Mouse (Mus musculus) MEL (cell line): ENCODE measurements at regions not wholly inside any gene's neighbourhood (a gene's known extent, or its start where the extent isn't known, plus 50 kb on each side); places are given as distances from the start of the nearest gene placed in this dataset.

ENCODE experiments used
- DNase-seq: peaks from one replicate; pipeline ENCODE4 v3.0.0; 2011; ENCODE audit warnings: low read depth, low spot score
- H3K27ac ChIP-seq: 2 replicates; pipeline ENCODE4 v1.5.1; 2012; ENCODE audit warnings: low read depth, mild to moderate bottlenecking, control low read depth, low read length, moderate library complexity; ENCODE audit not compliant: control insufficient read depth
- H3K27me3 ChIP-seq, 2 experiments: fragments of 150-350 bp in 1 of 2; sonication (generic) in 1 of 2; 2 replicates each; pipeline ENCODE4 v1.6.1; 2012; ENCODE audit warnings: low read length in 2 of 2, mild to moderate bottlenecking in 2 of 2, improper control_type of control experiment in 1 of 2, moderate library complexity in 1 of 2; ENCODE audit not compliant: insufficient read depth in 2 of 2, control insufficient read depth in 1 of 2
- H3K36me3 ChIP-seq, 2 experiments: 2 replicates each; pipeline ENCODE4 v1.6.1; 2012 to 2014; ENCODE audit warnings: low read length in 2 of 2, improper control_type of control experiment in 1 of 2, inconsistent platforms in 1 of 2, mild to moderate bottlenecking in 1 of 2; ENCODE audit not compliant: insufficient read depth in 2 of 2, control insufficient read depth in 1 of 2
- H3K4me1 ChIP-seq, 2 experiments: fragments of 150-350 bp in 1 of 2; sonication (generic) in 1 of 2; 2 replicates each; pipeline ENCODE4 v1.6.1; 2012; ENCODE audit warnings: low read length in 2 of 2, improper control_type of control experiment in 1 of 2, mild to moderate bottlenecking in 1 of 2; ENCODE audit not compliant: insufficient read depth in 2 of 2, control insufficient read depth in 1 of 2
- H3K4me3 ChIP-seq, 2 experiments: fragments of 150-350 bp in 1 of 2; sonication (generic) in 1 of 2; 2 replicates each; pipeline ENCODE4 v1.5.1; 2012; ENCODE audit warnings: low read depth in 2 of 2, low read length in 2 of 2, mild to moderate bottlenecking in 2 of 2, moderate library complexity in 2 of 2, control low read depth in 1 of 2, improper control_type of control experiment in 1 of 2; ENCODE audit not compliant: control insufficient read depth in 1 of 2, insufficient read depth in 1 of 2
- H3K79me2 ChIP-seq: 2 replicates; pipeline ENCODE4 v1.6.1; 2012; ENCODE audit warnings: mild to moderate bottlenecking, low read length, moderate library complexity; ENCODE audit not compliant: control insufficient read depth, poor library complexity, insufficient read depth
- H3K9ac ChIP-seq: 2 replicates; pipeline ENCODE4 v1.6.1; 2012; ENCODE audit warnings: low read depth, mild to moderate bottlenecking, control low read depth, low read length, moderate library complexity; ENCODE audit not compliant: control insufficient read depth, poor library complexity, severe bottlenecking
- H3K9me3 ChIP-seq: fragments of 150-350 bp; sonication (generic); replicated peaks from 2 replicates; pipeline ENCODE4 v1.6.1; 2012; ENCODE audit warnings: mild to moderate bottlenecking, low read length, improper control_type of control experiment, moderate library complexity; ENCODE audit not compliant: insufficient read depth
- CHD1 ChIP-seq: IDR thresholded peaks from 2 replicates; pipeline ENCODE4 v1.6.1; 2012; ENCODE audit warnings: low read depth, mild to moderate bottlenecking, inconsistent platforms, low read length, improper control_type of control experiment
- CHD2 ChIP-seq: IDR thresholded peaks from 2 replicates; pipeline ENCODE4 v1.6.1; 2011; ENCODE audit warnings: low read length, improper control_type of control experiment
- CTCF ChIP-seq, 3 experiments: IDR thresholded peaks in 2 of 3; conservative IDR thresholded peaks in 1 of 3; 2 replicates each; pipeline ENCODE4 v1.5.1; 2011 to 2012; ENCODE audit warnings: low read length in 3 of 3, low read depth in 2 of 3, mild to moderate bottlenecking in 2 of 3, improper control_type of control experiment in 1 of 3, inconsistent platforms in 1 of 3, mixed read lengths in 1 of 3, moderate library complexity in 1 of 3; ENCODE audit not compliant: control insufficient read depth in 1 of 3, insufficient read depth in 1 of 3, poor library complexity in 1 of 3, severe bottlenecking in 1 of 3
- E2F4 ChIP-seq: IDR thresholded peaks from 2 replicates; pipeline ENCODE4 v1.6.1; 2011; ENCODE audit warnings: low read depth, low read length, improper control_type of control experiment, borderline replicate concordance
- EP300 ChIP-seq, 2 experiments: IDR thresholded peaks; 2 replicates each; pipeline ENCODE4 v1.6.1; 2011; ENCODE audit warnings: improper control_type of control experiment in 2 of 2, low read length in 2 of 2, low read depth in 1 of 2, mild to moderate bottlenecking in 1 of 2
- GATA1 ChIP-seq: IDR thresholded peaks from 2 replicates; pipeline ENCODE4 v1.6.1; 2011; ENCODE audit warnings: low read depth, low read length, improper control_type of control experiment
- JUND ChIP-seq: IDR thresholded peaks from 2 replicates; pipeline ENCODE4 v1.6.1; 2011; ENCODE audit warnings: low read depth, mild to moderate bottlenecking, improper control_type of control experiment, low read length
- KAT2A ChIP-seq: conservative IDR thresholded peaks from 2 replicates; pipeline ENCODE4 v1.6.1; 2012; ENCODE audit warnings: low read depth, low read length, improper control_type of control experiment, inconsistent platforms
- MAFK ChIP-seq: IDR thresholded peaks from 2 replicates; pipeline ENCODE4 v1.6.1; 2011; ENCODE audit warnings: low read depth, mild to moderate bottlenecking, low read length, improper control_type of control experiment, borderline replicate concordance
- MYB ChIP-seq: IDR thresholded peaks from 2 replicates; pipeline ENCODE4 v1.6.1; 2011; ENCODE audit warnings: mild to moderate bottlenecking, low read depth, low read length, improper control_type of control experiment
- NRF1 ChIP-seq: IDR thresholded peaks from 2 replicates; pipeline ENCODE4 v1.6.1; 2014; ENCODE audit warnings: low read depth, mild to moderate bottlenecking, inconsistent platforms, low read length, improper control_type of control experiment, moderate library complexity; ENCODE audit not compliant: poor library complexity, insufficient read depth, severe bottlenecking
- RAD21 ChIP-seq: IDR thresholded peaks from 2 replicates; pipeline ENCODE4 v1.6.1; 2011; ENCODE audit warnings: mild to moderate bottlenecking, low read depth, low read length, improper control_type of control experiment
- SMC3 ChIP-seq: IDR thresholded peaks from 2 replicates; pipeline ENCODE4 v1.6.1; 2011; ENCODE audit warnings: low read depth, low read length, improper control_type of control experiment
- USF1 ChIP-seq: IDR thresholded peaks from 2 replicates; pipeline ENCODE4 v1.6.1; 2014; ENCODE audit warnings: low read depth, mild to moderate bottlenecking, inconsistent platforms, low read length, improper control_type of control experiment, moderate library complexity
- USF2 ChIP-seq, 2 experiments: IDR thresholded peaks; 2 replicates each; pipeline ENCODE4 v1.6.1; 2011 to 2012; ENCODE audit warnings: improper control_type of control experiment in 2 of 2, low read length in 2 of 2, borderline replicate concordance in 1 of 2, inconsistent platforms in 1 of 2, low read depth in 1 of 2, mild to moderate bottlenecking in 1 of 2; ENCODE audit not compliant: insufficient read depth in 1 of 2
- ZC3H11A ChIP-seq: IDR thresholded peaks from 2 replicates; pipeline ENCODE4 v1.6.1; 2012; ENCODE audit warnings: low read depth, mild to moderate bottlenecking, inconsistent platforms, low read length, improper control_type of control experiment
- ZMIZ1 ChIP-seq: IDR thresholded peaks from 2 replicates; pipeline ENCODE4 v1.6.1; 2012; ENCODE audit warnings: low read depth, mild to moderate bottlenecking, inconsistent platforms, low read length, improper control_type of control experiment, moderate library complexity

DNA sequence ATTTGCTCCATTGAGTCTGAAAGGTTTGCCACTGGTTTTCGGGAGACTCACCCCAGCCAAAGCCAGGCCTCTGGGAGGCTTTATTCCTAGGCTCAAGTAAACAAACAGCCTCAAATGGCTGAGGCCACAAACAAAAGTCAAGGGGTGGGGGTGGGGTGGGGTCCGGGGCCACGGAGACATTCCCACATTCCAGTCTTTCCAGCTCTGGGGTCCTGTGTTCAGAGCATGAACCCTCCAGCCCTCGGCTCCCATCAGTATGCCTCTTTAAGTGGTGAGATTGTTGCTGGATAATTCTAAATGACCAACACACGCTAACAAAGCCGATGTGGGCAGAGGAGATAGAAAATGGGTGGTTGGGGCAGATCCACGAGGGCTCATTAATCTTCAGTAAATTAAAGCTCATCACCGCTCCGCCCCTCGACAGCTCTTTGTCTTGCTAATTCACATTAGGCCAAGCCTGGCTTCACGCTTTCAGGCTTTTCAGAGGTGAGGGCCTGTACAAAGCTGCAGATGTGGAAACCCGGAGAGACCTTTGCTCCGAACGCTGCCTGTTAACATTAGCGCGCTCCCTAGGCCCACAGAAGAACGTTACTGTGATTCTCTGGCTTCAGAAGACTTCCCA, 326.2 kb downstream of the Pmp22 start:
- Histone ChIP-seq H3K9me3 (no peaks in the 10 kb centered on the region), H3K36me3 (no peaks in the 10 kb centered on the region), H3K9ac (no peak overlapping the region), H3K27ac (no peak overlapping the region), H3K27me3 (no peaks in the 10 kb centered on the region; a peak in 1 of 4 replicates), H3K79me2 (no peaks in the 10 kb centered on the region), H3K4me3 (no peak overlapping the region), H3K4me1 (no peaks in the 10 kb centered on the region)
- DNase-seq: no peak
- TF ChIP-seq JUND: no peak
- TF ChIP-seq EP300 (IDR thresholded peaks at IDR 0.05; ENCODE audit: low read depth in 1 of 2, low read length in 2 of 2): no peak
- TF ChIP-seq USF2 (IDR thresholded peaks at IDR 0.05; ENCODE audit: borderline replicate concordance in 1 of 2, insufficient read depth in 1 of 2, low read depth in 1 of 2, low read length in 2 of 2): no peak
- no peak for TF ChIP-seq KAT2A
- no peak for TF ChIP-seq SMC3
- TF ChIP-seq MYB: no peak
- TF ChIP-seq GATA1: no peak
- no peak for TF ChIP-seq CTCF (IDR thresholded peaks at IDR 0.05 in 2 of 3, conservative IDR thresholded peaks at IDR 0.05 in 1 of 3; ENCODE audit: control insufficient read depth in 1 of 3, insufficient read depth in 1 of 3, low read depth in 2 of 3, low read length in 3 of 3, poor library complexity in 1 of 3, severe bottlenecking in 1 of 3)
- no peak for TF ChIP-seq RAD21
- TF ChIP-seq ZC3H11A: no peak
- no peak for TF ChIP-seq MAFK

- H3K36me3 ChIP-seq: no peaks in the 10 kb centered on the region
- no peak overlapping the region for H3K27ac ChIP-seq
- no peaks in the 10 kb centered on the region for H3K4me1 ChIP-seq
- DNase-seq: no peak
- TF ChIP-seq ZMIZ1 (no peak), E2F4 (no peak), CHD1 (no peak), NRF1 (no peak), USF1 (no peak), CHD2 (no peak)
- H3K27me3 ChIP-seq: no peaks in the 10 kb centered on the region; a peak in 1 of 4 replicates
- no peaks in the 10 kb centered on the region for H3K9me3 ChIP-seq
- H3K4me3 ChIP-seq: no peak overlapping the region
- H3K9ac ChIP-seq: no peak overlapping the region
- H3K79me2 ChIP-seq: no peaks in the 10 kb centered on the region
Observed at GRCm38 (mm10) chr11:63456356-63456755, 327.6 kb downstream of the Pmp22 start.
